Mouse (Mus musculus) C2C12 (cell line): ENCODE results near the gene Rmnd5a. TPM values are rescaled to one million over a fixed set of nuclear protein-coding genes. Genes with fewer than 3 reads are reported as not detected.

Source experiments
- H3K27me3 ChIP-seq: one replicate; pipeline ENCODE4 v1.6.1; 2011; ENCODE audit not compliant: control insufficient read depth, insufficient read depth, insufficient read length
- H3K36me3 ChIP-seq: one replicate; pipeline ENCODE4 v1.6.1; 2011; ENCODE audit not compliant: control insufficient read depth, insufficient read depth
- H3K4me3 ChIP-seq: one replicate; pipeline ENCODE4 v1.5.1; 2011; ENCODE audit warnings: mild to moderate bottlenecking, control low read depth; ENCODE audit not compliant: poor library complexity, insufficient read depth, severe bottlenecking
- H3K79me2 ChIP-seq: one replicate; pipeline ENCODE4 v1.6.1; 2011; ENCODE audit not compliant: control insufficient read depth, insufficient read depth
- H3K79me3 ChIP-seq: one replicate; pipeline ENCODE4 v1.6.1; 2011; ENCODE audit warnings: low read depth, control low read depth
- H3ac ChIP-seq: one replicate; pipeline ENCODE3; 2011; ENCODE audit warnings: low read depth; ENCODE audit not compliant: control insufficient read depth, insufficient read length
- CEBPB ChIP-seq: IDR thresholded peaks from one replicate; pipeline ENCODE4 v1.6.1; 2011; ENCODE audit warnings: low read depth, mild to moderate bottlenecking, control low read depth, moderate library complexity
- CTCF ChIP-seq: IDR thresholded peaks from one replicate; pipeline ENCODE4 v1.5.1; 2011; ENCODE audit not compliant: control insufficient read depth, insufficient read depth, insufficient read length
- FOSL1 ChIP-seq: IDR thresholded peaks from one replicate; pipeline ENCODE4 v1.8.0; 2011; ENCODE audit warnings: mild to moderate bottlenecking, low read length; ENCODE audit not compliant: poor library complexity, insufficient read depth, severe bottlenecking
- MAX ChIP-seq: IDR thresholded peaks from one replicate; pipeline ENCODE4 v1.6.1; 2011; ENCODE audit warnings: mild to moderate bottlenecking, control low read depth
- MYOD1 ChIP-seq: IDR thresholded peaks from one replicate; pipeline ENCODE4 v1.6.1; 2011; ENCODE audit warnings: low read depth; ENCODE audit not compliant: control insufficient read depth, insufficient read length
- MYOG ChIP-seq: IDR thresholded peaks from one replicate; pipeline ENCODE4 v1.6.1; 2011; ENCODE audit not compliant: control insufficient read depth, insufficient read length; ENCODE audit errors: extremely low read depth
- USF1 ChIP-seq: IDR thresholded peaks from one replicate; pipeline ENCODE4 v1.6.1; 2011; ENCODE audit warnings: low read depth, mild to moderate bottlenecking, control low read depth, moderate library complexity
- polyA plus RNA-seq: library from polyadenylated mRNA; unstranded; fragments of >200 nt; fragmentation: generic; extraction: Trizol; gene quantifications from one replicate; pipeline ENCODE4 v1.2.1, GENCODE M21; 2012; ENCODE audit warnings: missing spikeins

The Rmnd5a gene
- polyA plus RNA-seq, 1 experiment, result 4.0 TPM

DNA sequence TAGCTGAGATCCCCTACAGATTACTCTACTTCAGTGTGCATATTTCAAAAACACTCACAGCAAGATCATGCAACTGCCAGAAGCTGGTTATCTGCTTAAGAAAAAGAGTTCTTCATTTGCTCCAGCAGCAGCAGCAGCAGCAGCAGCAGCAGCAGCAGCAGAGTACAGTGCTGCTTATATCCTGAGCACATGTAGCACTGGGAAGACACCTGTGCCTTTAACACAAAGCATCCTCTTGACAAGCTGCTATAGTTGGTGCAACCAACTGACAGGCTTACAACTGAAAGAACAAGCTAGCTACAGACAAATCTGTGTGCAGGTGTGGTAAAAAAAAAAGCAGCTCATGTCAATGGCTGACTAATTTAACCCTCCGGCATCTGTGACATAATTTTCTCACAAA is 44.4 kb downstream of the Rmnd5a start:
- Histone ChIP-seq H3K36me3 (no peaks in the 10 kb centered on the region), H3K79me3 (no peaks in the 10 kb centered on the region), H3K79me2 (no peaks in the 10 kb centered on the region), H3K27me3 (no peaks in the 10 kb centered on the region), H3ac (no peak overlapping the region), H3K4me3 (no peak overlapping the region)
- TF ChIP-seq MAX (no peak), USF1 (no peak), FOSL1 (no peak), MYOD1 (no peak), CEBPB (no peak), MYOG (no peak), CTCF (no peak)

DNA sequence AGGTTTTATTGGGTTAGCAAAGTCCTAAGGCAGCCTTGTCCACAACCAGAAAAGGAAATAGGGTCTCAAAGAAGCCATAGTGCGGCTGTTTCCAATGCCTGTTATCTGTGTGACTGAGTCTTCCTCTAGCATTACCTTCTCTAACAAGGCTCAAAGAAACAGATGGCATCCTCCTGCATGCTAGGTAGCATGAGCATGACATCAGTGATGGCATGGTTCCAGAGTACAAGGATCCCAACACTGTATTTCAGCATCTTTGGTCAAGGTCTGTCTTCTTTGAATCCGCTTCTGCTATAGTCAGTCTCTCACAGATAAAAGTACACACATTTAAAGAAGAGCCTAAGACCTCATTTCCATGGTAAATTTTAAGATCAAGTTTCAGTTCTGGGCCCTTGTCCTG is 49.9 kb downstream of the Rmnd5a start:
- Histone ChIP-seq H3ac (no peak overlapping the region), H3K79me2 (no peaks in the 10 kb centered on the region), H3K4me3 (no peak overlapping the region), H3K79me3 (no peaks in the 10 kb centered on the region), H3K36me3 (no peaks in the 10 kb centered on the region), H3K27me3 (no peaks in the 10 kb centered on the region)
- no peak for TF ChIP-seq CEBPB
- TF ChIP-seq MAX, result no peak
- no peak for TF ChIP-seq CTCF
- no peak for TF ChIP-seq USF1
- no peak for TF ChIP-seq MYOG
- no peak for TF ChIP-seq FOSL1

DNA sequence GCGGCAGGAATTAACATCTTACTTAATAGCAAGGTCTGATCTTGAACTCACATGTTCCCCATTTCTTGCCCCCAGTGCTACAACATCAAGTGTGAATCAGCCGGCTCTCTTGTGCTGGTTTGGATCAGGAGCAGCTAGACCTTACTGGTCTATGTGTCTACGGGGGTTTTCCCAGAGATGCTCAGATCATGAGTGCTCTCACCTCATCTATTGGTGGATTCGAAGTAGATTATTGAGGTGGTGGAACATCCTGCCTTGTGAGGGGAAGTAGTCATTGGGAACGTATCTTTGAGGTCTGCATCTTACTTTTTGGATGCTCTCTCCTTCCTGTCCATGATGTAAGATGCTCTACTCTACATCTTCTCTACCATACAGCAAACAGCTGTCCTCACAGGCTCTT is 58.8 kb downstream of the Rmnd5a start:
- no peak overlapping the region for H3ac ChIP-seq
- TF ChIP-seq CTCF, result no peak
- TF ChIP-seq MAX, result no peak
- TF ChIP-seq USF1, result no peak
- TF ChIP-seq CEBPB, result no peak
- TF ChIP-seq MYOG, result no peak
- TF ChIP-seq MYOD1, result no peak
- TF ChIP-seq FOSL1, result no peak
- H3K79me3 ChIP-seq, result no peaks in the 10 kb centered on the region
- no peaks in the 10 kb centered on the region for H3K36me3 ChIP-seq
- no peaks in the 10 kb centered on the region for H3K79me2 ChIP-seq
- no peak overlapping the region for H3K4me3 ChIP-seq
- no peaks in the 10 kb centered on the region for H3K27me3 ChIP-seq

DNA sequence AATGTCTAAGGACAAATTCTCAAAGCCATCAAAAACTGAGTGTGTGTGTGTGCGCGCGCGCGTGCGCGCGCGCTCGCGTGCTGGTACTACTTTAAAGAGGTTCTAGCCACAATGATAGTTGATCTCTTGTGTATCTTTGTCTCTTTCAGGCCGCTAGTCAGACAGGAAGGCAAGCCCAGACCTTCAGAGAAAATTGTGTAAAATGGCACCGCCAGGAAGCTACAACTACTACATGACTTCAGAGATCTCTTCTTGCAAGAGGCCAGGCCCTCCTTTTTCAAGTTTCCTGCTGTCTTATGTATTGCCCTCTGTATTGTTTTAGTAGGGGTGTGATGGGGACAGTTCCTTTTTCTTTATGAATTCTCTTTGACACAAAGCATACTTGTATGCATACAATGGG is 63.7 kb downstream of the Rmnd5a start:
- Histone ChIP-seq H3K4me3 (no peak overlapping the region), H3K36me3 (no peaks in the 10 kb centered on the region), H3ac (no peak overlapping the region), H3K79me2 (no peaks in the 10 kb centered on the region), H3K79me3 (no peaks in the 10 kb centered on the region), H3K27me3 (peaks cover 8% of the 10 kb centered on the region)
- no peak for TF ChIP-seq USF1
- TF ChIP-seq MAX, result no peak
- TF ChIP-seq MYOG, result no peak
- TF ChIP-seq CEBPB, result no peak
- TF ChIP-seq MYOD1, result no peak
- no peak for TF ChIP-seq CTCF
- TF ChIP-seq FOSL1, result no peak

DNA sequence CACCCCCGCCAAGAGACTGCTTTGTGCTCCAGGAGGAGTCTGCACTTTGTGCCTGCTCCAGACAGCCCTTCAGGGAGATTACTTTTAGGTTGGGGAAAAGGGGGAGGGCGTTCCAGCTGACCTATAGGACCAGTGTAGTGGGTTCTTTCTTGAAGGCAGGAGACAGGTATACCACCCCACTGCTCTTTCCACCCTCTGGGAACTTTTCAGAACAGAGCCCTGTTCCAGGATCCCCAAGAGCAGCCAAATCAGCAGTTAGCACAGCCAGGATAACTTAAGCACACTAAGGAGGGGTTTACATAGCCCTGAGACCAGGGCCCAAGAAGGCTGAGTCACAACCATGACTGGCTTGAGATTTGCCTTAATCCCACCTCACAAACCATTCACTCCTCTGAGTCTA is 65.5 kb downstream of the Rmnd5a start:
- Histone ChIP-seq H3K36me3 (no peaks in the 10 kb centered on the region), H3K27me3 (peaks cover 8% of the 10 kb centered on the region), H3ac (no peak overlapping the region), H3K79me3 (no peaks in the 10 kb centered on the region), H3K79me2 (no peaks in the 10 kb centered on the region), H3K4me3 (no peak overlapping the region)
- TF ChIP-seq USF1 (no peak), CEBPB (no peak), CTCF (no peak), FOSL1 (no peak), MYOD1 (no peak), MAX (no peak), MYOG (no peak)

DNA sequence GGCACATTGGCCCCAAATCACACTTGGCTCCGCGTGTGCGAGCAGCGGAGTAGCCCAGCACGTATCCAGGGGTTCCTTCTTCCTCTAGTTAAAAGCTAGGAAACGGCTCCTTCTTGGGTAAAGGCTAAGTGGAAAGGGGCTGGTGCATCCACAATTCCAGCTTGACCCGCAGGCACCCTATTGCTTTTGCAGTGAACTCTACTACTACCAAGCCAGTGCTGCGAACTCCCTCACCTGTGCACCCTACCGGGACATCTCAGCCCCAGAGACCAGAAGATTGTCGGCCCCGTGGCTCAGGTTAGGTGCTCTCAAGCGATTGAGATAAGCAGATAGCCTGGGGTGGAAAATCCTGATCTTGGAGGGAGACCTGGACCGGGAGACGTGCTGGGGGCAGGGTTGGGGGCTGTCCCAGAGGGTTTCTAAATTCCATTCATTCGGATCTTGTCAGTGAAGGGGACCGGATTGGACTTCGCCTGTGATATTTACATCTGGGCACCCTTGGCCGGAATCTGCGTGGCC is 66.1 kb downstream of the Rmnd5a start:
- Histone ChIP-seq H3K27me3 (peaks cover 8% of the 10 kb centered on the region), H3ac (no peak overlapping the region), H3K4me3 (no peak overlapping the region), H3K36me3 (no peaks in the 10 kb centered on the region), H3K79me3 (no peaks in the 10 kb centered on the region), H3K79me2 (no peaks in the 10 kb centered on the region)
- TF ChIP-seq MYOD1, result no peak
- TF ChIP-seq CEBPB, result no peak
- no peak for TF ChIP-seq CTCF
- no peak for TF ChIP-seq USF1
- no peak for TF ChIP-seq MAX
- no peak for TF ChIP-seq MYOG
- no peak for TF ChIP-seq FOSL1
